Mouse (Mus musculus) liver, embryonic 12.5 days (tissue): Measurements from ENCODE around the gene Ulk2. TPM values are rescaled to one million over a fixed set of nuclear protein-coding genes. Genes with fewer than 3 reads are reported as not detected.

Source experiments
- ATAC-seq: fragments of 200-750 bp; cut with Nextera tagmentation; 2 replicates; pipeline ENCODE4 v1.8.0; 2017; ENCODE audit warnings: moderate number of reproducible peaks, mild to moderate bottlenecking, moderate library complexity
- H3K27ac ChIP-seq: fragments of 300-500 bp; sonication (generic); 2 replicates; pipeline ENCODE4 v1.5.1; 2016; ENCODE audit warnings: mild to moderate bottlenecking
- H3K27me3 ChIP-seq: fragments of 300-500 bp; sonication (generic); replicated peaks from 2 replicates; pipeline ENCODE4 v1.6.1; 2016; ENCODE audit warnings: mild to moderate bottlenecking, moderate library complexity
- H3K36me3 ChIP-seq: fragments of 300-500 bp; sonication (generic); 2 replicates; pipeline ENCODE4 v1.6.1; 2016; ENCODE audit warnings: mild to moderate bottlenecking, moderate library complexity
- H3K4me1 ChIP-seq: fragments of 300-500 bp; sonication (generic); 2 replicates; pipeline ENCODE4 v1.6.1; 2016
- H3K4me2 ChIP-seq: fragments of 300-500 bp; sonication (generic); 2 replicates; pipeline ENCODE4 v1.6.1; 2016; ENCODE audit warnings: mild to moderate bottlenecking, moderate library complexity
- H3K4me3 ChIP-seq: fragments of 300-500 bp; sonication (generic); 2 replicates; pipeline ENCODE4 v1.5.1; 2016; ENCODE audit warnings: mild to moderate bottlenecking, moderate library complexity
- H3K9ac ChIP-seq: fragments of 300-500 bp; sonication (generic); 2 replicates; pipeline ENCODE4 v1.6.1; 2016; ENCODE audit warnings: mild to moderate bottlenecking, moderate library complexity
- H3K9me3 ChIP-seq: fragments of 300-500 bp; sonication (generic); replicated peaks from 2 replicates; pipeline ENCODE4 v1.6.1; 2016; ENCODE audit warnings: mild to moderate bottlenecking, moderate library complexity
- WGBS: fragments of 180-500 bp; shearing (Covaris S2); methylation state at CpG from one replicate; pipeline ENCODE4 v1.1.7; 2016; ENCODE audit not compliant: insufficient replicate concordance; 5-methylcytosine and 5-hydroxymethylcytosine counted together
- polyA plus RNA-seq: library from polyadenylated mRNA; unstranded; fragments of >200 nt; fragmentation: Nextera tagmentation; extraction: Ambion mirVana; gene quantifications from 2 replicates; pipeline ENCODE4 v1.2.1, GENCODE M21; 2016

Ulk2 gene
- polyA plus RNA-seq, result 4.9 and 5.1 TPM in 2 replicates

DNA sequence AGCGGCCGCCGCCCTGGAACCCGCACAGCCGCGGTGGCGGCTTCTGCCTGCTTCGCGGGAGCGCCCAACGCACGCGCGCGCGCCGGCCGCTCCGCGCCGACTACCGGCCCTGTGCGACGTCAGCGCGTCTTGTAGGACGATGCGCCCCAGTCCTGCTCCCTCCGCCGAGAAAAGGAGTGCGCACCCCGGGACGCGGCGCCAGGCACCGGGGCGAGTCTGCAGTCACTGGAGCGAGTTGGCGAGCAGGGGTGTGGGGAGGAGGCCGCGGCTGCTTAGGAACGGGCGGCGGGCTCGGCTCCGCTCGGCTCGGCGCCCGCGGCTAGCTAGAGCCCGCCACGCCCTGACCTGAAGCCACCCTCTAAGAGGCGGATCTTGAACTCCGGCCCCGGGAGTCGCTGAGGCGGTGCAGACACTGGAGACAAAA, at the start of gene Ulk2:
Gene Ulk2 (minus strand): TSS at position 86 of the 424 bp plus-strand sequence.
- no peaks in the 10 kb centered on the region for H3K9me3 ChIP-seq
- H3K9ac ChIP-seq, result peak within 1 kb of the TSS; percentile 94
- WGBS, result under 1% methylated on average over 58 of the region's 58 CpGs
- 0 out of 2 replicates have a peak, but pooled peaks cover 4% of the 10 kb centered on the region for H3K27me3 ChIP-seq
- peaks cover 24% of the 10 kb centered on the region for H3K4me1 ChIP-seq
- H3K4me3 ChIP-seq, result peak within 1 kb of the TSS; percentile 92
- H3K27ac ChIP-seq, result peak within 1 kb of the TSS; percentile 88
- peak within 1 kb of the TSS; percentile 99 for H3K4me2 ChIP-seq
- ATAC-seq, result peak; percentile 76
- no peaks in the 10 kb centered on the region for H3K36me3 ChIP-seq

- no peak overlapping the region for H3K4me3 ChIP-seq
- H3K36me3 ChIP-seq, result peaks cover 83% of the 10 kb centered on the region
- H3K9me3 ChIP-seq, result no peaks in the 10 kb centered on the region
- no peak overlapping the region for H3K4me2 ChIP-seq
- no peaks in the 10 kb centered on the region for H3K27me3 ChIP-seq
- no peak overlapping the region for H3K9ac ChIP-seq
- no peak overlapping the region for H3K27ac ChIP-seq
- WGBS, result 79% methylated on average over 5 of the region's 5 CpGs
- 0 out of 2 replicates have a peak, but pooled peaks cover 2% of the 10 kb centered on the region for H3K4me1 ChIP-seq
- no peak for ATAC-seq
Measured at GRCm38 (mm10) chr11:61882183-61882582, 27.3 kb upstream of the Ulk2 start.

GRCm38 (mm10) chr11:61879921-61880320, 25.0 kb upstream of the Ulk2 start:
- Histone ChIP-seq H3K27me3 (no peaks in the 10 kb centered on the region), H3K4me3 (no peak overlapping the region), H3K27ac (no peak overlapping the region), H3K4me1 (0 out of 2 replicates have a peak, but pooled peaks cover 2% of the 10 kb centered on the region), H3K9me3 (no peaks in the 10 kb centered on the region), H3K9ac (no peak overlapping the region), H3K36me3 (peaks cover 84% of the 10 kb centered on the region), H3K4me2 (no peak overlapping the region)
- no peak for ATAC-seq

DNA sequence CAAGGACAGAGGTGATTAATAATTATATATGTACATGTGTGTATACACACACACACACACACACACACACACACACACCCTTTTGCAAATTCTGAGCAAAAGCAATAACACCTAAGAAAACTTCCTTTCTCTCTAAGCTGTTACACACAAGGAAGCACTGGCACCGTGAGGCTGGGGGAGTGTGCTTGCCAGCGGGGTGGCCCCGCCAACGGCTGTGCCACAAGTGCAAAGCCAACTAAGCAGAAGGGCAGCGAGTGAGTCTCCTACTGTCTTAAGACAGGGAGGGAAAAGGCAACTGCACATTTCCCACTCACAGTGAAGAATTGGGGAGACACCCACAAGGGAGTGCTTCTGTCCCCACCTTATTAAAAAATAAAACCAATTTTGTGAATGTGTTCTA, 17.0 kb upstream of the Ulk2 start:
- 85% methylated on average over 5 of the region's 5 CpGs for WGBS
- no peaks in the 10 kb centered on the region for H3K9me3 ChIP-seq
- no peak overlapping the region for H3K9ac ChIP-seq
- H3K27ac ChIP-seq, result no peak overlapping the region
- H3K4me1 ChIP-seq, result no peaks in the 10 kb centered on the region
- no peak overlapping the region for H3K4me3 ChIP-seq
- ATAC-seq, result no peak
- no peaks in the 10 kb centered on the region for H3K27me3 ChIP-seq
- H3K36me3 ChIP-seq, result peaks cover 83% of the 10 kb centered on the region
- H3K4me2 ChIP-seq, result no peak overlapping the region

DNA sequence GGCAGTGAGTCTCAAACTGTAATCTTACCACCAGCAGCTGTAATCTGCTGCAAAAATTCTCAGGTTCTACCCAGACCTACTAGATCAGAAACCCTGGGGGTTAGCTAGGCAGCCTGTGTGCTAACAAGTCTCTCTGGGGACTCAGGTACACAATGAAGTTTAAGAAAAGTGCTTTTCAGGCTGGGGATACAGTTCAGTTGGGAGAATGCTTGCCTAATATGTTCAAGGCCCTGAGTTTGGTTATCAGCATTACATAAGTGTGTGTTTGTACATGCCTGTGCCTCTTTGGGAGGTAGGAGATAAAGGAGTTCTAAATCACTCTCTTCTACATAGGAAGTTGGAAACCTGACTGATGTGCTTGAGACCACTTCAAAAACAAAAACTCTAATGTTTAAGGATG, 12.0 kb upstream of the Ulk2 start:
- H3K4me1 ChIP-seq, result no peaks in the 10 kb centered on the region; the same call in 1 of the 2 replicates
- H3K9ac ChIP-seq, result no peak overlapping the region
- H3K27ac ChIP-seq, result no peak overlapping the region
- no peaks in the 10 kb centered on the region for H3K27me3 ChIP-seq
- H3K36me3 ChIP-seq, result peaks cover 43% of the 10 kb centered on the region
- H3K4me2 ChIP-seq, result no peak overlapping the region
- no peak overlapping the region for H3K4me3 ChIP-seq
- no peaks in the 10 kb centered on the region for H3K9me3 ChIP-seq
- ATAC-seq, result no peak

GRCm38 (mm10) chr11:61861781-61862547, 7.1 kb upstream of the Ulk2 start:
- Histone ChIP-seq H3K4me1 (no peaks in the 10 kb centered on the region; the same call in 1 of the 2 replicates), H3K36me3 (0 out of 2 replicates have a peak, but pooled peaks cover 6% of the 10 kb centered on the region), H3K9ac (no peak overlapping the region), H3K27ac (no peak overlapping the region), H3K9me3 (no peaks in the 10 kb centered on the region), H3K27me3 (no peaks in the 10 kb centered on the region), H3K4me3 (no peak overlapping the region), H3K4me2 (no peak overlapping the region)
- ATAC-seq, result no peak
- 49% methylated on average over 6 of the region's 6 CpGs for WGBS

- ATAC-seq, result no peak
- no peaks in the 10 kb centered on the region for H3K36me3 ChIP-seq
- no peak overlapping the region for H3K9ac ChIP-seq
- H3K9me3 ChIP-seq, result no peaks in the 10 kb centered on the region
- no peak overlapping the region for H3K4me2 ChIP-seq
- WGBS, result 44% methylated on average over 1 of the region's 1 CpGs
- H3K4me1 ChIP-seq, result peaks cover 9% of the 10 kb centered on the region
- H3K4me3 ChIP-seq, result no peak overlapping the region
- 0 out of 2 replicates have a peak, but pooled peaks cover 4% of the 10 kb centered on the region for H3K27me3 ChIP-seq
- no peak overlapping the region for H3K27ac ChIP-seq
Measured at GRCm38 (mm10) chr11:61859316-61859715, 4.4 kb upstream of the Ulk2 start.

- no peak overlapping the region for H3K27ac ChIP-seq
- no peaks in the 10 kb centered on the region for H3K36me3 ChIP-seq
- no peaks in the 10 kb centered on the region for H3K9me3 ChIP-seq
- peak overlapping the region; percentile 92 for H3K4me3 ChIP-seq
- 36% methylated on average over 6 of the region's 6 CpGs for WGBS
- H3K27me3 ChIP-seq, result 0 out of 2 replicates have a peak, but pooled peaks cover 4% of the 10 kb centered on the region
- peak overlapping the region; percentile 94 for H3K9ac ChIP-seq
- H3K4me1 ChIP-seq, result peaks cover 24% of the 10 kb centered on the region
- peak overlapping the region; percentile 99 for H3K4me2 ChIP-seq
- no peak for ATAC-seq
Measured at GRCm38 (mm10) chr11:61855539-61855938, 666 bp upstream of the Ulk2 start.

DNA sequence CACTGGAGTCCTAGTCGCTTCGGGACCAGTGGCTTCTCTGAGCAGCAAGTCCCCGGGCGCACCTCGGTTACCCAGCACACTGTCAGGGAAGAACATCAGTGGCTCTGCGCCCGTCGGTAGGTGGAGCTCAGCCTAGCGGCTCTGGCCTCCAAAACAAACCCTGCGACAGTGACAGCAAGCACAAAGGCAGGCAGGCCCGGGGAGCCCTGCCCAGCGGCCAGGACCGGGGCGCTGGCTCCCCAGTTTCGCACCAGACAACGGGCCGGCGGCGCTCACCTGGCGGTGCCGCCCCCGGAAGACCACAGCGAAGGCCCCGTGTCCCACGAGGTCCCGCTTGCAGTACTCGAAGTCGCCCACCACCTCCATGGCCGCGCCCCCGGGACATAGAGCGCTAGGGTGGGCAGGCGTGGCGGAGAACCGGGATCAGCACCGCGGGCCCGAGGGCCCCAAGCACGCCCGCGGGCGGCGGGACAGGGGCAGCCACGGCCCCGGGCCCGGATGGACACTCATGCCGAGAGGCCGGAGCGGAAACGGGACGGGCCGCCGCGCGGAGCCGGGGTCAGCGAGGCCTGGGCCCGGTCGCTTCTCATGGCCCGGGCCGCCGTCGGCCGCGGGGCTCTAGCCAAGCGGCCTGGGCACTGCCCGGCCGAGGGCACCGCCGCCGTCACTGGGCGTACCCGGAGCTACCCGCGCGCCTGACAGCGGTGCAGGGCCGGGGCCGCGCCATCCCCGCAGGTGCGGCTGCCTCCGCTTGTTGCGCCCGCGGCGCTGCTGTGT, 474 bp downstream of the Ulk2 start:
- 0 out of 2 replicates have a peak, but pooled peaks cover 4% of the 10 kb centered on the region for H3K27me3 ChIP-seq
- ATAC-seq, result peak; percentile 86
- peak overlapping the region; percentile 99 for H3K4me2 ChIP-seq
- peak overlapping the region; percentile 88 for H3K27ac ChIP-seq
- peaks cover 24% of the 10 kb centered on the region for H3K4me1 ChIP-seq
- peak overlapping the region; percentile 94 for H3K9ac ChIP-seq
- H3K9me3 ChIP-seq, result no peaks in the 10 kb centered on the region
- under 1% methylated on average over 87 of the region's 87 CpGs for WGBS
- no peaks in the 10 kb centered on the region for H3K36me3 ChIP-seq
- peak overlapping the region; percentile 92 for H3K4me3 ChIP-seq

DNA sequence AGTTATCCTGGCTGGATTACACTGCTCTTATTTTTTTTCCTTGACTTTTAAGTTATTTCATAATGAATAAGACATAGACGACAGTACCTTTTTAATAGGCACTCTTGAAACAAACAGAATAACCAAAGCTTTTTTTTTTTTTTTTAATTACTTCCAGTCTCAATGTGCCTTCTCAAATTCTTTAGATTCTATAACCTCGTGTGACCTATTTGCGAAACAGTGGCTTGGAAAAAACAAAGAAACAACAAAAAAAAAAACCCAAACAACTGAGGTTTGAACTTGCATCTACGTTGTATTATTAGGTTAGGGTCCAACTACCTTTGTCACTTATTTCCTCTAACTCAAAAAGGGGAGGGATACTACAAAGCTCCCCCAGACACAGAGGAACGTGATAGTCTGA, 1.2 kb downstream of the Ulk2 start:
- Histone ChIP-seq H3K27me3 (0 out of 2 replicates have a peak, but pooled peaks cover 4% of the 10 kb centered on the region), H3K9me3 (no peaks in the 10 kb centered on the region), H3K9ac (peak overlapping the region; percentile 94), H3K4me3 (peak overlapping the region; percentile 92), H3K4me2 (peak overlapping the region; percentile 99), H3K27ac (peak overlapping the region; percentile 88), H3K4me1 (peaks cover 24% of the 10 kb centered on the region), H3K36me3 (no peaks in the 10 kb centered on the region)
- ATAC-seq, result no peak
- 17% methylated on average over 5 of the region's 5 CpGs for WGBS

GRCm38 (mm10) chr11:61852916-61853315, 2.0 kb downstream of the Ulk2 start:
- no peak for ATAC-seq
- H3K27me3 ChIP-seq, result 0 out of 2 replicates have a peak, but pooled peaks cover 4% of the 10 kb centered on the region
- H3K9me3 ChIP-seq, result no peaks in the 10 kb centered on the region
- no peak overlapping the region for H3K9ac ChIP-seq
- no peak overlapping the region for H3K4me3 ChIP-seq
- no peak overlapping the region for H3K27ac ChIP-seq
- no peaks in the 10 kb centered on the region for H3K36me3 ChIP-seq
- H3K4me1 ChIP-seq, result peaks cover 24% of the 10 kb centered on the region
- no peak overlapping the region for H3K4me2 ChIP-seq

GRCm38 (mm10) chr11:61851195-61851594, 3.7 kb downstream of the Ulk2 start:
- Histone ChIP-seq H3K27ac (no peak overlapping the region), H3K9ac (no peak overlapping the region), H3K36me3 (no peaks in the 10 kb centered on the region), H3K4me3 (no peak overlapping the region), H3K27me3 (no peaks in the 10 kb centered on the region), H3K4me2 (no peak overlapping the region), H3K9me3 (no peaks in the 10 kb centered on the region), H3K4me1 (peaks cover 24% of the 10 kb centered on the region)
- ATAC-seq, result no peak
- 50% methylated on average over 3 of the region's 3 CpGs for WGBS
